Mouse (Mus musculus) c-Kit-positive CD71-negative TER-119-negative erythroid progenitor cells, embryonic 14.5 days (primary cell): ENCODE measurements around the gene Midn.

Experiments
- DNase-seq: peaks from one replicate; pipeline ENCODE4 v3.0.0-alpha.2; 2013; ENCODE audit warnings: low read depth

Midn gene

DNA sequence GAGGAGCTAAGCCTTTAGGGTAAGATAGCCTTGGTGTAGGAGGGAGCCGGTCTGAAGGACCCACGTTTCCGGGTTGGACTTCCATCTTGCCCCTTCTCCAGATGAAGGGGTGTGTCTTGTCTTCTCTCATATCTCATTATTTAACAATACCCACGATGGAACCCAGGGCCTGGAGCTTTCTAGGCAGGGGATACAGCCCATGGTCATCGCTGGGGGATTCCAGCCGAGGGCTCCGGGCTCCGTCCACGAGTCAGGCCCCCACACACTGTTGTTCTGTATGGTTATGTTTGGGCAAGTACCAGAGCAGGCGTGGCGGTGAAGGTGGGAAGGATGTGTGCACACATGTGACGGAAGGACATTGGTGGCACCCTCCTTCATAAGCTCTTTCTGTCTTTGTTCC lies 3.9 kb upstream of the Midn start:
- no peak for DNase-seq

DNA sequence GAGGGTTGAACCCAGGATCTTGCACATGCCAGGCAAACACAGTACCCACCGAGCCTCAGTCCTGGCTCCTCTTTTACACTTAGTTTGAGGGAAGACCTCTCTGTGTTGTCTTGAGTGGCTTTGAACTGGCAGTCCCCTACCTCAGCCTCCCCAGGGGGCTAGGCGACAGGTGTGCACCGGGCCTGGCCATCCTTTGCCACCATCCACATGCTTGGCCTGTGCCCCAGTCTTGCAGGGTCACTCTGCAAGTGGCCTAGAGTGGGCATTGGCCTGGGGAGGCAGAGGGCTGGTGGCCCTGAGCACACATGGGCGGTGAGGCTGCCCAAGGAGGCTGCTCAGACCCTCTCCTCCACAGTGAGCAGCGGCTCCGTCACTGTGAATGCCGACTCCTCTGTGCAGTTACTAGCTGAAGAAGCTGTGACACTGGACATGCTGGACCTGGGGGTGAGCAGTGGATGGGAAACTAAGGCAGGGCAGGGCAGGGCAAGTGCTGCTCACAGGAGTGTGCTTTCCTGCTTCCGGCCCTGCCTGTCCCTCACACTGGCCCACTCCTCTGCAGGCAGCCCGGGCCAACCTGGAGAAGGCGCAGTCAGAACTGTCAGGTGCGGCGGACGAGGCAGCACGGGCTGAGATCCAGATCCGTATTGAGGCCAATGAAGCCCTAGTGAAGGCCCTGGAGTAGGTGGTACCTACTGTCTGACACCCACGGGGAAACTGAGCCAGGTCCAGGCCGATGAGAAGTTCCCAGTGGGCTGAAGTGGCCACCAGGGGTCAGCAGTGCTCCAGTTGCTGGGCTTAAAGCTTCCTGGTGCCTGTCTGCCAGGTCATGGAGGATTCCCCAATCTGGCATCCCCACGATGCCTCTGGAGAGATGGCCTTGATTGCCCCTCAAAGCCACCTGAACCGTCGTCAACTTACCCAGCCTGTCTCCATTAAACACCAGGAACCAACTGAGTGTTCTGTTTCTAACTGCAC lies 2.9 kb upstream of the Midn start:
- DNase-seq: no peak

DNA sequence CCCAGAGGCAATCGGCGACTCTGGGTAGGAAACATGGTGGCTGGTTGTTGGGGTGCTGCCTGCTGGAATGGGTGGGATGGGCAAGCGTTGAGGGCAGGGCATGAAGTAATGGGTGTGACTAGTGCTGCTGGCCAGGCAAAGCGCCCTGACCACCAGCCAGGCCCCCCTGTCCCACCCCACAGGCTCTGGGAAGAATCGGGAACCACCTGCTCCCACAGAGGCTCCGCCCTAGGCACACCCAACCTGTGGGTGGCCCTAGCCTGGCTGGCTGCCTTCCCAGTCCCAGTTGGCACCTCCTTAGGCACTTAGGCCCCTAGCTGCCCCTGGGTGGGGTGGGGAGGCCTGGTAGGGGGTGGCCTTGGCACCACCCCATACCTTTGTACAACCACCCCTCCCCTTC lies 2.2 kb upstream of the Midn start:
- DNase-seq: no peak

DNA sequence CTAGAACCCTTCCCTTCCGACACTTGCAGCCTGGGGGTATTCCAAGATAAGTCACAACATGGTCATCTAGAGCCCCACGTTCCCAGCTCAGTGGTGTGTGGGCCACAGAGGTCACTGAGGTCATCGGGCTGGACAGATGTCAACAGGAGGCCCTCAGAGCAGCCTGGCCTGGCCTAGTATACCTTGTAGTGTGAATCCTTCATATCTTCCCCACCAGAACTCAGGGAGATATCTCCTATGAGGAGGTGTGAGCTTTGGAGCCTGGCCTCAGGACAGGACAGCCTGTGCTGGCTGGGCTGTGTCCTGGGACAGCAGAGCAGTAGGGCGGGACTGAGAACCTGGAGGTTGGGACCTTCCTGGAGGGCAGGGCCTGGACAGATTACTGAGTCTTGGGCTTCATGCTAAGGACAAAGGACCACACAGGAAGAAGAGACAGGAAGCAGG lies 1.5 kb upstream of the Midn start:
- DNase-seq: no peak

DNA sequence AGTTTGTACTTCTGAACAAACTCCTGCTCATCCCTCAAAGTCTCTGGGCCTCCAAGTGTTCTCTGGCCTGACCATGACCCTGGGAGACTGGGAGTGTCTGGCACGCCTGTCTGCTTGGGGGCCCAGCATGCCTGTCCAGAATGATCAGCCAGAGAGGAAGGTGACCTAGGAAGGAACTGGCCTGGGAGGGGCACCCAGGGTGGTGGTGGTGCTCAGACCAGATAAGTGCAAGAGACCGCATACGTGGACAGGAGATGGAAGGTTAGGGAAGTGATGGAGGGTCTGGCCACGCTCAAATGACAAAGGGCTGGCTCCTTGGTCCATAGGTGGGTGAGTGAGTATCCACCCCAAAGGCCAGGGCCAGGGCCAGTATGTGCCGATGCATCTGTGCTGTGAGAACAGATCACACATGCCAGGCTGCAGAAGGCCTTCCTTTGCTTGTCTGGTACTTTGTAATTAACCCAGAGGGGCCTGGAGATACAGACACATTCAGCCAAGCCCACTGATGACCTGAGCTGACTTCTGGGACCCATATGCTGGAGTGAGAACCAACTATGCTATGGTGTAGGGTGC lies 840 bp upstream of the Midn start:
- DNase-seq: no peak

DNA sequence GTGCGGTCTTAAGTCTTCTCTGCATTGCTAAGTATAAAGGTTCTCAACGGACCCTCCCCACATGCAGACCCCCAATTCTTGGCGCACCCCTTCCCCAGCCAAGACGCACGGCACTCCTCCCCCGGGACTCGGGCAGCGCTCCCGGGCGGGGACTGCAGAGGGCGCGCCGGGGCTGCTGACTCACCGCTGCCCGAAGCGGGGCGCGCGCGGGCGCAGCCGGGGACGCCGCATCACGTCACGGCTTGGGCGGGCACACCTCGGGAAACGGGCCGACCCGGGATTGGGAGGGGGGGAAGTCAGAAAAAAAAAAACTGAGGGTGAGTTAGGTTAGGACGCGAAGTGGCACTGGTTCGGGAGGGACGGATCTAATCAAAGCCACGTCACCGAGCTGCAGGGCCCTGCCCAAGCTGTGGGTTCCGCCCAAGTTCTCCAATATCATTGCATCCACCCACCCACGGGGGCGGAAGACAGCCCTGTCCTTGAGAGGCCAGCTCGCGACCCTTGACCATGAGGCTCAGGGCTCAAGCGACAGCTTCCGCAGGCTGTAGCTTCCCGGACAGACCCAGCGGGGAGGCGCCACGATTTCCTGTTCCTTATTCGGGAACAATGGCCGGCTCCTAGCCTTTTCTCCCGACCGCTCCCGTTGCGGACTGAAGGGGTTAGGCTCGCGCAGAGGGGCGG lies 678 bp downstream of the Midn start:
- peak; percentile 87 for DNase-seq

DNA sequence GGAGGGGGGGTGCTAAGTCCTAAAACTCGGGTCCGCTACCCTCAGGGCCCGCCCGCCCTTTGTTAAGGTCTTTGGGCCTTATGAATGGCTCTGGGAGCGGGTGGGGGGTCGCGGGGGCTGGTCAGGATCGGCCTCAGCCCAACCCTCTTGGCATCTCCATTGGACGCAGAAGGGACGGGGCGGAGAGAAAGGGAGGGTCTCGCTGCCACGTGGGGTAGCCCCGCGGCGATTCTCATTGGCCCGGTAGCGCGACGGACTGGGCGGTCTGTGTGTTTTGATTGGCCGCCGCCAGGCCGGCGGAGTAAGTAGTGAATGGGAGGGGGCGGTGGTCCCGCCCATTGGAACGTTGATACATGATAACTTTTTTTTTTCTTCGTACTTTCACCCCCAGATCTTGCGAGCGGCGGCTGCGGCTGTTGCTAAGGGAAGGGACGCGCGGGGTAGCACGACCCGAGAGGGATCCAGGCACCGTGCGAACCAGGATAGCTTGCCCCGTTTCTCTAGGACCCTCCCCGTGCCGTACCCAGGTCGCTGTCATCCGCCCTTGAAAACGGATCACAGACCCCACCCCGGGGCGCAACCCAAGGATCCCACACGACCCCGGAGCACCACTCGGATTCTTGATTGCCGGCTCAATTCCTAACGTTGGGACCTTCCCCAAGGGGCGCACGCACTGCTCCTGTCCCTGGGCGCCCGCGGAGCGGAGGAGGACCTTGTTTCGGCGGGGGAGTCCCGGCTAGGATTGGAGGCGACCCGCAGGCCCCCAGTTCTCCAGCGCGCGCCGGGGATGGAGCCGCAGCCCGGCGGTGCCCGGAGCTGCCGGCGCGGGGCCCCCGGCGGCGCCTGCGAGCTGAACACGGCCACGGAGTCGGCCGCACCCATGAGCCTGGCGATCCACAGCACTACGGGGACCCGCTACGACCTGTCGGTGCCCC lies 1.5 kb downstream of the Midn start:
- peak; percentile 96 for DNase-seq

DNA sequence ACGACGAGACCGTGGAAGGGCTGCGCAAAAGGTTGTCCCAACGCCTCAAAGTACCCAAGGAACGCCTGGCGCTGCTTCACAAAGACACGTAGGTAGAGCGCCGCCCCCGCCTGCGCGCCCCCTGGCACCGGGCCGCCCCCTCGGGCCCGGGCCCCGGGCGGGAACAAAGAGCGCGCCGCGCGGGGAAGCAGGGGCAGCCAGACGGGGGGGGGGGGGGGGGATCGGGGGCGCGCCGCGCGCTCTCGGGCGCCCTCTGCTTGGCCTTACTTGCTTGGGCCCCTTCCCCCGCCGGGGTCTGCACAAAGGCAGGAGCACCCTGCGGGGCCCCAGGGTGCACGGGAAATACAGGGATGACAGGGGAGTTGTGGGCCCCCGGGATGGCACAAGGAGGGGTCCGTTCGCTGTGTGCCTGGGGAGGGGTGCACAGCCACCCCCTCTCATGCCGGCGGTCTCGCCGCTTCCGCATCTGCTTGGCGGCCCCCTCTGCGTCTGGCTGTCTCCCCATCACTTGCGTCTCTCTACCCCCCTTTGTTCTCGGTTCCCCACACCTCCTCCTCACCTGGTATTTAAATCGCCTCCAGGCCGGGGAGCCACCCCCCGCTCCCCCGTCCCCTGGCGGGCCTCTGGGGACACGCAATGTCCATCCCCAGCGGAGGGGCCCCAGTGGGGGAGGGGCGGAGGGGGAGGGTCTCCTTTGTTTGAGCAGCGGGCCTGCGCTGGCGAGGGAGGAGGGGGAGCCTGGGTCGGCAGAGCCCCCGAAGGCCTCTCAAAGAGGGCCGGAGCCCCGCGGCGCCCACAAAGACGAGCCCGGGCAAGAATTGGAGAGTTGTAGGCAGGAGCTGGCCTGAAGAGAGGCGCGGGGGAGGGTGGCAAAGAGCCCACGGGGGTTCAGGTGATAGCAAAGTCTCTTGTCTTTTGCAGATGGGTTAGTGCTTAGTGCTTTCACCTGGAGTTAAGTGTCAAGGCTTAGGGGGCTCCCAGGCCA lies 2.4 kb downstream of the Midn start:
- no peak for DNase-seq

DNA sequence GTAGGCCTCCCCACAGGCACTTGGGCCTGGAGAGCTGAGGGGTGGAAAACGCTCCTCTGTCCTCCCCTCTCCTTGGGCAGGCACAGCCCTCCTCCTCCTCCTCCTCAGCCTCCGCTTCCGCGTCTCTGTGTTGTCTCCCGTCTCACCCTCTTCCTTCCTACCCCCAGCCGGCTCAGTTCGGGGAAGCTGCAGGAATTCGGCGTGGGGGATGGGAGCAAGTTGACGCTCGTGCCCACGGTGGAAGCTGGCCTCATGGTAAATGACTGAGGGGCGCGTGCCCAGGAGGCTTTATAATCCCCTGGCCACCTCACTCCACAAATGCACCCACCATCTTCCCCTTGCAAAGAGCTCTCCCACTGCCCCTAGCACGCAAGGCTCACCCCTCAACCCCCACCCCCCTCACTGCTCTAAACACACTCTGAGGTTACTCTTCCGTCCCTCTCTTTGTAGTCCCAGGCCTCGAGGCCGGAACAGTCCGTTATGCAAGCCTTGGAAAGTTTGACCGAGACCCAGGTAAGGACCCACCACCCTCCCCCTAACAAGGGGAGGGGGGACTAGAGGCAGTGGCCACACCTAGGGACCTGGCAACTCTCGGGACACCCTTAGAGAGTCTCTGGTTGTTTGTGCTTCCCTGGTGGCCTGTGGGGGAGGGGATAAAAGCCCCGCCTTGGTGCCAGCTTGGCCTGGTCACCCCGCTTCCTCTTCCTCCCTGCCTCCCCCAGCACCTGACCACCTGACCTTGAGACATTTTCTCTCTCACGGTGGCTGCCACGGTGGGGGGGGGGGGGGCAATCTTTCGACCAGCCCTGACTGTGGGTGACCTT lies 3.4 kb downstream of the Midn start:
- no peak for DNase-seq

DNA sequence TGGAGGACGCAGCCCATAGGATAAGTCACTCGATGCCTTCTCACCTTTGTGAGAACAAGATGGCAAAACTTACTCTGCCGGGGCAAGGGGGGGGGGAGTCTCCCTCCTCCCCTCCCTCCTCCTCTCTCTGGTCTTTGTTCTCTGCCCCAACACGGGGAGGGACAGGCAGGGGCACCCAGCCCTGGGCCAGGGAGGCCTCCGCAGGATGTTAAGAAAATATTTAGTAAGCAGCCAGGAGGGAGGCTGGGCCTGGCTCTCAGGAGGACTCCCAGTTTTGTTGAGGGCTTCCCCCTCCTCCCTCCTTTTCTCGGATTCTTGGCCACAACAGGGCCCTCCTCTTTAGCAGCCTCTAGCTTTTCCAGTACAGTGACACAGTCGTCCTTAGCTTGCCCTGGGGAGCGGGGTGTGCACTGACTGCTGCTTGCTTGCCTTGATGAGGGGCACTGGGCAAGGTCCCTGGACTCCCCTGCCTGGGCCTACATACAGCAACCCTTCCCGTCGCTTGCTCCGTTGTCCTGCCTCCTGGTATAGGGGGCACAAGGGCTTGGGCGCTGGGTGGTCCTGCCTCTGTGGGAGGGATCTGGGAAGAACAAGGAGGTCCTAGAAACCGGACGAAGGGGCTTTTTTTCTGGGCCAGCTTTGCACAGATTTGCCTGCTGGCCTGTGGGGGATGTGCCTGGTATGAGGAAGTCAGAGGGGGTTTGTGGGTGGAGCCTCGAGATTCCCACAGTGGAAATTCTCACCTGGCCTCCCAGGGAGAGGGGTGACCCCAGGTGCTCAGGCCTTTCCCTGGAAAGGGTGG lies 4.2 kb downstream of the Midn start:
- DNase-seq: no peak

DNA sequence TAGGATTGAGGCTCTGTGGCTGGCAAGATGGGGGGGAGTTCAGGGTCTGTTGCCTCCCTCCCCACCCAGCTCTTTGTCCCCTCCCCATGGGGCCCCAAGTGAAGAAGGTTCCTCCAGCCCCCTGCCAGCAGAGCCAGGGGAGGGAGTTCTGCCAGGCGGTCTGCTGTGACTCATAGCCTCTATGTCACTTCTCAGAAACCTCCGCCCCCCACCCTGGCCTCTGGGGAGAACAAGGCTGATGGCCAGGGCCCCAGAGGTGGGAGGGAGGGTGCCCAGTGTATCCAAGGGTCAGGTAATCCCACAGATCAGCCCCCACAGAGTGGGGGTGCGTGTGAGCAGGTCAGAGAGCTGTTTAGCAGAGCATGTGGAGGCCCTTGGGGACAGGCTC lies 4.8 kb downstream of the Midn start:
- no peak for DNase-seq

DNA sequence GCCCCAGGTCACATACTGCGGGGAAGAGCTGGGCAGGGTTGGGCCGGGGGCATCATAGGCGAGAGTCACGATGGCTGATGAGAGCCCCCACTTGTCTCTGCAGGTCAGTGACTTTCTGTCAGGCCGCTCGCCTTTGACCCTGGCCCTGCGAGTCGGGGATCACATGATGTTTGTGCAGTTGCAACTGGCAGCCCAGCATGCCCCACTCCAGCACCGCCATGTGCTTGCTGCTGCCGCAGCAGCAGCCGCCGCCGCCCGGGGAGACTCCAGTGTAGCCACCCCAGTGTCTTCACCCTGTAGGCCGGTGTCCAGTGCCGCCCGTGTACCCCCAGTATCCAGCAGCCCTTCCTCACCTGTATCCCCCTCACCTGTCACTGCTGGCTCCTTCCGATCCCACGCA lies 5.6 kb downstream of the Midn start:
- DNase-seq: no peak

DNA sequence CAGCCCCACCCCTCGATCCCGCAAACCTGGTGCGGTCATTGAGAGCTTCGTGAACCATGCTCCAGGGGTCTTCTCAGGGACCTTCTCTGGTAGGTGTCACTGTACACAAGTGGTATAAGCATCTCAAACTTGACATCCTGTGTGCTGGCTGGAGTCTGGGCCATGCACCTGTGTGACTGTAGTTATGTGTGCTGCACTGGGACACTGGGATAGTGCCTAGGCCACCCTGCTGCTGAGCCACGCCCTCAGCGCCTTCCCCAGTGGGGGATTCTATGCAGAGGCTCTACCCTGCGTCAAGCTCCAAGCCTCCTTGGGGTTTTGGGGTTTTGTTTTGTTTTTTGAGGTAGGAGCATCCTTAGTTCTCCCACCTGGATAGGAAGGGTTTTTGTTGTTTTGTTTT lies 6.3 kb downstream of the Midn start:
- DNase-seq: no peak

DNA sequence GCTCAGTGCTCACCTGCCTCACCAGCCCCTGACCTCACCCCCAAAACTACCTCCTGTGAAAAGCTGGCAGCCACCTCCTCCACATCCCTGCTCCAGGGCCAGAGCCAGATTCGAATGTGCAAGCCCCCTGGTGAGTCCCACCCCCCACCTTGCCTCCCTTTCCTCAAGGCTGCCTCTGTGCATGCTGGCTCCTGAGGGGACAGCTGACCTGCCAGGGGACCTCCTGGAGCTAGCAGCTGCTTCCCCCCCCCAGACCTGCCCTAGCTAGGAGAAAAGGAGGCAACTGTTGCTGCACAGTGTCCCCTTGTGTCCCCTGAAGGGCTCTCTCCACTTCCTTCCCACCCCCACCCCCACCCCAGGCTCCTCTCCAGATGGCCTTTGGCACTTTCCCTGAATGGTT lies 7.2 kb downstream of the Midn start:
- DNase-seq: no peak

DNA sequence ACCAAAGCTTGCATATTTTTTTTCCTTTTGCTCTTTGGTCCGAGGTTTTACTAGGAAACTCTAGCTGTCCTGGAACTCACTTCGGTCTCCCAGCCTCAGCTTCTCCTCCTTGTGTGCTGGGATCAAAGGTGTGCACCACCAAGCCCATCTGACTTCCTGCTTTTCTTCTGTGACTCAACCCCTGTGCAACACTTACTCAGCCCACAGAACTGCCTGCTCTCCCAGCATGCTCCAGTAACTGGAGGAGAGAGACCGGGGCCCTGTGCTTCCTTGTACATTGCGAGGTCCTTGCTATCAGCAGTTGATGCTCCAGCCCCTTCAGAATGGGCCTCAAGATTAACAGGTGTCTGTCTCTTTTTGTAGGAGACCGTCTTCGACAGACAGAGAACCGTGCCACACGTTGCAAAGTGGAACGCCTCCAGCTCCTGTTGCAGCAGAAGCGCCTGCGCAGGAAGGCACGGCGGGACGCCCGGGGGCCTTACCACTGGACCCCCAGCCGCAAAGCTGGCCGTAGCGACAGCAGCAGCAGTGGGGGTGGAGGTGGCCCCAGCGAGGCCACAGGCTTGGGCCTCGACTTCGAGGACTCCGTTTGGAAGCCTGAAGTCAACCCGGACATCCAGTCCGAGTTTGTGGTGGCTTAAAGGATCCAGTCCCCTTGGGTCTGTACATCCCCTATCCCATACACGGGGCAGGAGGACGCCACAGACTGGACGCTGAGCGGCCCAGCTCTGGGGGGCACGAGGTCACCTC lies 8.1 kb downstream of the Midn start:
- no peak for DNase-seq

DNA sequence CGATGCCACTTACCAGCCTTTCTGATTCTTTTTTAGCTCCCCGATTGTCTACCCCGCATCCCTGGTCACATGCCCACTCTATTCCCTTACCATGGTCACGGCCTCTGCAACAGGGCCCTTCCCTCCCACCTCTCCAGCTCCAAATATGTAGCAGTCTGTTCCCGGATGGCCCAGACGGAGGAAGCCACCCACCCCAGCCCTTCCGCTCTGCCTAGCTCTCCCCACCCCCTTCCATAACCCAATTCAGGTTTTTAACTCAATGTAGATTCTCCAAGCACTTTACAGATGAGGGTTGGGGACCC lies 8.6 kb downstream of the Midn start:
- no peak for DNase-seq

DNA sequence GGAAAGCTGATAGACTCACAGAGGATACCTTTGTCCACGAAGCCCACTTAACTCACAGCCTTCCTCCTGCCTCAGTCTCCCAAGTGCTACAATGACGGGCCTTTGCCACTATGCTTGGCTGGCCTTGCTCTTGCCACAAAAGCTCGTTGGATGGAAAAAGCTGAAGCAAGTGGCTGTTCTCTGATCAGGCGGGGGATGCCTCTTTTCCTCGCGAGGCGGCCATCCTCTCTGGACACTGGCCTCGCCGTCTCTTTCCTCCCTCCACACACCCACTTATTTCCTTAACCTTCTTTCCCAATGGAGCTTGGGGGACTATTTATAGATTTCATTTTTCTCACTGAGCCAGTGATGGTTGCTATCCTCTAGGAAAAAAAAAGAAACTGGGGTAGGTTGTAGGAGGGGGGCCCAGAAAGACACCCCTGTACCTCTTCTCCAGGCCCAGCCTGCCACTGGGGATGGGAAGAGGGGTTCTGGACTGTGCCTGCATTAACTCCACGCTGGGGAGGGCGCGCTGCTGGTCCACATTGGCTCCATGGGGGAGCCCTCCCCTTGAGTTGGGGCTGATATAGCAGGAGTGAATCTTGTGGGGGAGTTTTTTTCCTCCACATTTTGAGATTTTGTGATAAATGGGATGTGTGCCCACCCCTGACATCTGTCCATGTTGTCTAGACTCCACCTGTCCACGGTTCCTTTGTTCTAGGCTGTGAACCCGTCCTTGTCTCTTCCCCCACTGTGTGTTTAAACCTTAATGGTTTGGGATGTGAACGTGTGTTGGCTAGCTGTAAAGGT lies 9.3 kb downstream of the Midn start:
- DNase-seq: no peak
